Mouse (Mus musculus) MEL (cell line): ENCODE measurements around the gene Mlip. TPM values are rescaled to one million over a fixed set of nuclear protein-coding genes. Genes with fewer than 3 reads are reported as not detected.
A peak's percentile ranks its signal among the peaks of the same experiment; 100 is the strongest.

Experiments used
- DNase-seq: peaks from one replicate; pipeline ENCODE4 v3.0.0; 2011; ENCODE audit warnings: low read depth, low spot score
- H3K27ac ChIP-seq: 2 replicates; pipeline ENCODE4 v1.5.1; 2012; ENCODE audit warnings: low read depth, mild to moderate bottlenecking, control low read depth, low read length, moderate library complexity; ENCODE audit not compliant: control insufficient read depth
- H3K27me3 ChIP-seq, 2 experiments: fragments of 150-350 bp in 1 of 2; sonication (generic) in 1 of 2; 2 replicates each; pipeline ENCODE4 v1.6.1; 2012; ENCODE audit warnings: low read length in 2 of 2, mild to moderate bottlenecking in 2 of 2, improper control_type of control experiment in 1 of 2, moderate library complexity in 1 of 2; ENCODE audit not compliant: insufficient read depth in 2 of 2, control insufficient read depth in 1 of 2
- H3K36me3 ChIP-seq, 2 experiments: 2 replicates each; pipeline ENCODE4 v1.6.1; 2012 to 2014; ENCODE audit warnings: low read length in 2 of 2, improper control_type of control experiment in 1 of 2, inconsistent platforms in 1 of 2, mild to moderate bottlenecking in 1 of 2; ENCODE audit not compliant: insufficient read depth in 2 of 2, control insufficient read depth in 1 of 2
- H3K4me1 ChIP-seq, 2 experiments: fragments of 150-350 bp in 1 of 2; sonication (generic) in 1 of 2; 2 replicates each; pipeline ENCODE4 v1.6.1; 2012; ENCODE audit warnings: low read length in 2 of 2, improper control_type of control experiment in 1 of 2, mild to moderate bottlenecking in 1 of 2; ENCODE audit not compliant: insufficient read depth in 2 of 2, control insufficient read depth in 1 of 2
- H3K4me3 ChIP-seq, 2 experiments: fragments of 150-350 bp in 1 of 2; sonication (generic) in 1 of 2; 2 replicates each; pipeline ENCODE4 v1.5.1; 2012; ENCODE audit warnings: low read depth in 2 of 2, low read length in 2 of 2, mild to moderate bottlenecking in 2 of 2, moderate library complexity in 2 of 2, control low read depth in 1 of 2, improper control_type of control experiment in 1 of 2; ENCODE audit not compliant: control insufficient read depth in 1 of 2, insufficient read depth in 1 of 2
- H3K79me2 ChIP-seq: 2 replicates; pipeline ENCODE4 v1.6.1; 2012; ENCODE audit warnings: mild to moderate bottlenecking, low read length, moderate library complexity; ENCODE audit not compliant: control insufficient read depth, poor library complexity, insufficient read depth
- H3K9ac ChIP-seq: 2 replicates; pipeline ENCODE4 v1.6.1; 2012; ENCODE audit warnings: low read depth, mild to moderate bottlenecking, control low read depth, low read length, moderate library complexity; ENCODE audit not compliant: control insufficient read depth, poor library complexity, severe bottlenecking
- H3K9me3 ChIP-seq: fragments of 150-350 bp; sonication (generic); replicated peaks from 2 replicates; pipeline ENCODE4 v1.6.1; 2012; ENCODE audit warnings: mild to moderate bottlenecking, low read length, improper control_type of control experiment, moderate library complexity; ENCODE audit not compliant: insufficient read depth
- CHD1 ChIP-seq: IDR thresholded peaks from 2 replicates; pipeline ENCODE4 v1.6.1; 2012; ENCODE audit warnings: low read depth, mild to moderate bottlenecking, inconsistent platforms, low read length, improper control_type of control experiment
- CHD2 ChIP-seq: IDR thresholded peaks from 2 replicates; pipeline ENCODE4 v1.6.1; 2011; ENCODE audit warnings: low read length, improper control_type of control experiment
- CTCF ChIP-seq, 3 experiments: IDR thresholded peaks in 2 of 3; conservative IDR thresholded peaks in 1 of 3; 2 replicates each; pipeline ENCODE4 v1.5.1; 2011 to 2012; ENCODE audit warnings: low read length in 3 of 3, low read depth in 2 of 3, mild to moderate bottlenecking in 2 of 3, improper control_type of control experiment in 1 of 3, inconsistent platforms in 1 of 3, mixed read lengths in 1 of 3, moderate library complexity in 1 of 3; ENCODE audit not compliant: control insufficient read depth in 1 of 3, insufficient read depth in 1 of 3, poor library complexity in 1 of 3, severe bottlenecking in 1 of 3
- EP300 ChIP-seq, 2 experiments: IDR thresholded peaks; 2 replicates each; pipeline ENCODE4 v1.6.1; 2011; ENCODE audit warnings: improper control_type of control experiment in 2 of 2, low read length in 2 of 2, low read depth in 1 of 2, mild to moderate bottlenecking in 1 of 2
- GABPA ChIP-seq: IDR thresholded peaks from 2 replicates; pipeline ENCODE4 v1.6.1; 2012; ENCODE audit warnings: low read depth, mild to moderate bottlenecking, inconsistent platforms, low read length, improper control_type of control experiment, moderate library complexity
- GATA1 ChIP-seq: IDR thresholded peaks from 2 replicates; pipeline ENCODE4 v1.6.1; 2011; ENCODE audit warnings: low read depth, low read length, improper control_type of control experiment
- HCFC1 ChIP-seq: IDR thresholded peaks from 2 replicates; pipeline ENCODE4 v1.6.1; 2012; ENCODE audit warnings: low read depth, mild to moderate bottlenecking, inconsistent platforms, low read length, improper control_type of control experiment, moderate library complexity
- JUND ChIP-seq: IDR thresholded peaks from 2 replicates; pipeline ENCODE4 v1.6.1; 2011; ENCODE audit warnings: low read depth, mild to moderate bottlenecking, improper control_type of control experiment, low read length
- KAT2A ChIP-seq: conservative IDR thresholded peaks from 2 replicates; pipeline ENCODE4 v1.6.1; 2012; ENCODE audit warnings: low read depth, low read length, improper control_type of control experiment, inconsistent platforms
- MAFK ChIP-seq: IDR thresholded peaks from 2 replicates; pipeline ENCODE4 v1.6.1; 2011; ENCODE audit warnings: low read depth, mild to moderate bottlenecking, low read length, improper control_type of control experiment, borderline replicate concordance
- MEF2A ChIP-seq: IDR thresholded peaks from 2 replicates; pipeline ENCODE4 v1.6.1; 2014; ENCODE audit warnings: low read depth, mild to moderate bottlenecking, inconsistent platforms, low read length, improper control_type of control experiment; ENCODE audit not compliant: poor library complexity, insufficient replicate concordance, severe bottlenecking; ENCODE audit errors: extremely low read depth
- MYB ChIP-seq: IDR thresholded peaks from 2 replicates; pipeline ENCODE4 v1.6.1; 2011; ENCODE audit warnings: mild to moderate bottlenecking, low read depth, low read length, improper control_type of control experiment
- MYC ChIP-seq: IDR thresholded peaks from 2 replicates; pipeline ENCODE4 v1.6.1; 2011; ENCODE audit warnings: low read depth, mild to moderate bottlenecking, low read length, improper control_type of control experiment, moderate library complexity
- NELFE ChIP-seq: IDR thresholded peaks from 2 replicates; pipeline ENCODE4 v1.6.1; 2011; ENCODE audit warnings: low read depth, low read length, improper control_type of control experiment
- POLR2A ChIP-seq, 2 experiments: IDR thresholded peaks; 2 replicates each; pipeline ENCODE4 v1.6.1; 2011 to 2012; ENCODE audit warnings: low read length in 2 of 2, mild to moderate bottlenecking in 2 of 2, control low read depth in 1 of 2, improper control_type of control experiment in 1 of 2, low read depth in 1 of 2, moderate library complexity in 1 of 2; ENCODE audit not compliant: control insufficient read depth in 1 of 2, insufficient read depth in 1 of 2, poor library complexity in 1 of 2
- POLR2AphosphoS2 ChIP-seq: IDR thresholded peaks from 2 replicates; pipeline ENCODE4 v1.6.1; 2011; ENCODE audit warnings: low read length, improper control_type of control experiment
- POLR2AphosphoS5 ChIP-seq: IDR thresholded peaks from 2 replicates; pipeline ENCODE4 v1.6.1; 2012; ENCODE audit warnings: low read depth, borderline replicate concordance, mild to moderate bottlenecking, inconsistent platforms, low read length, moderate library complexity, mixed read lengths
- RCOR1 ChIP-seq: IDR thresholded peaks from 2 replicates; pipeline ENCODE4 v1.6.1; 2012; ENCODE audit warnings: low read depth, mild to moderate bottlenecking, inconsistent platforms, low read length, improper control_type of control experiment
- SIN3A ChIP-seq: IDR thresholded peaks from 2 replicates; pipeline ENCODE4 v1.6.1; 2012; ENCODE audit warnings: low read length, improper control_type of control experiment, inconsistent platforms
- TAL1 ChIP-seq: IDR thresholded peaks from 2 replicates; pipeline ENCODE4 v1.6.1; 2012; ENCODE audit warnings: mild to moderate bottlenecking, inconsistent platforms, low read length, moderate library complexity, mixed read lengths
- TBP ChIP-seq: IDR thresholded peaks from 2 replicates; pipeline ENCODE4 v1.8.0; 2011; ENCODE audit warnings: low read depth, low read length, improper control_type of control experiment
- TCF12 ChIP-seq: IDR thresholded peaks from 2 replicates; pipeline ENCODE4 v1.6.1; 2014; ENCODE audit warnings: low read depth, mild to moderate bottlenecking, inconsistent platforms, low read length, improper control_type of control experiment, moderate library complexity
- UBTF ChIP-seq: IDR thresholded peaks from 2 replicates; pipeline ENCODE4 v1.6.1; 2012; ENCODE audit warnings: low read depth, mild to moderate bottlenecking, inconsistent platforms, low read length, improper control_type of control experiment, moderate library complexity, borderline replicate concordance; ENCODE audit not compliant: insufficient read depth
- USF1 ChIP-seq: IDR thresholded peaks from 2 replicates; pipeline ENCODE4 v1.6.1; 2014; ENCODE audit warnings: low read depth, mild to moderate bottlenecking, inconsistent platforms, low read length, improper control_type of control experiment, moderate library complexity
- USF2 ChIP-seq, 2 experiments: IDR thresholded peaks; 2 replicates each; pipeline ENCODE4 v1.6.1; 2011 to 2012; ENCODE audit warnings: improper control_type of control experiment in 2 of 2, low read length in 2 of 2, borderline replicate concordance in 1 of 2, inconsistent platforms in 1 of 2, low read depth in 1 of 2, mild to moderate bottlenecking in 1 of 2; ENCODE audit not compliant: insufficient read depth in 1 of 2
- ZC3H11A ChIP-seq: IDR thresholded peaks from 2 replicates; pipeline ENCODE4 v1.6.1; 2012; ENCODE audit warnings: low read depth, mild to moderate bottlenecking, inconsistent platforms, low read length, improper control_type of control experiment
- ZMIZ1 ChIP-seq: IDR thresholded peaks from 2 replicates; pipeline ENCODE4 v1.6.1; 2012; ENCODE audit warnings: low read depth, mild to moderate bottlenecking, inconsistent platforms, low read length, improper control_type of control experiment, moderate library complexity
- polyA plus RNA-seq, 2 experiments: library from polyadenylated mRNA; stranded (reverse) in 1 of 2; unstranded in 1 of 2; fragments of >175 nt in 1 of 2; fragments of >200 nt in 1 of 2; gene quantifications; 2 replicates each; pipeline versions ENCODE4 v1.2.1 to v1.2.4; 2012; ENCODE audit warnings: low replicate concordance in 2 of 2, low read depth in 1 of 2; ENCODE audit not compliant: insufficient read length in 2 of 2, insufficient read depth in 1 of 2, missing spikeins in 1 of 2
- total RNA-seq: library from RNA; depleted of rRNA; stranded (reverse); fragments of 300-350 nt; gene quantifications from 2 replicates; pipeline ENCODE4 v1.2.3, GENCODE M21; 2012; rRNA removed

Mlip gene
- total RNA-seq, result 0.04 TPM in 1 of 2 replicates, not detected in the other
- not detected for polyA plus RNA-seq

DNA sequence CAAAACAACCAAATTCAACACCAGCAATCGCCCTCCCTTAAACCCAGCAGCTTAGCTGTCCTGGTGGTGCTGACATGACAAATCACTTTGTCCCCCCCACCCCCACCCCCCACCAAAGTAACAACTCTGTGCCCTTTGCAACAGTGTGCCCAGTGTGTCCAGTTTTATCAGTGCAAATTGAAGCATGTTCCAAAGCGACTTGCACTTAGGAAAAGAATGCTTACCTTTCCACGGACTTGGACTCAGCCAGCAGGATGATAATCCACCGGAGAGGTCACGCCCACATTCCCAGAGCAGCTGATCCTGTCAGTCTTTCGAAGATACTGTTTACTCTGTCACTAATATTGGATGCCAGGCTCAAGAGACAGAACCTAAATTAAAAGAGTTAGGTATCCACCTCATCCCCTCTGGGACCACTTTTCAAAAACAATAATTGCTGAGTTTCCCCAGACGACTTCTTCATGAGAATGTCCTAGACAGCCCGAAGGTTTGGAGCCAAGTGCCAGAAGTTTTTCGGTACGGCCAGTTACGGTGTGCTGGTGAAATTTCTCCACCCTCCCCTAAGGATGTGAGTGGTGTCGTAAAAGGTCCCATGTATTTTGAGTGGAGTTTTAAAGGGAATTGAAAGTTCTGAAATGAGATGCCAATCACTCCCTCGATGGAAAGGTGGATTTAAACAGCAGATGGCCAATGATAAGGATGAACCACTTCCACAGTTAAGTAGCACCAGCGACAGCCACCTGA is at the start of gene Mlip:
Mlip (minus strand) TSS at position 538 of the 744 bp plus-strand sequence.
- Histone ChIP-seq H3K9ac (no peak within 1 kb of the TSS), H3K9me3 (no peaks in the 10 kb centered on the region), H3K4me3 (no peak within 1 kb of the TSS), H3K4me1 (no peaks in the 10 kb centered on the region), H3K36me3 (no peaks in the 10 kb centered on the region), H3K27ac (no peak within 1 kb of the TSS), H3K27me3 (no peaks in the 10 kb centered on the region; a peak in 1 of 4 replicates), H3K79me2 (no peaks in the 10 kb centered on the region)
- TF ChIP-seq HCFC1, result no peak
- no peak for TF ChIP-seq NELFE
- no peak for TF ChIP-seq TCF12
- no peak for TF ChIP-seq MYC
- no peak for TF ChIP-seq USF1
- TF ChIP-seq CHD2, result no peak
- TF ChIP-seq MAFK, result no peak
- no peak for TF ChIP-seq TBP
- no peak for TF ChIP-seq USF2 (IDR thresholded peaks at IDR 0.05; ENCODE audit: borderline replicate concordance in 1 of 2, insufficient read depth in 1 of 2, low read depth in 1 of 2, low read length in 2 of 2)
- no peak for TF ChIP-seq ZC3H11A
- no peak for TF ChIP-seq GATA1
- TF ChIP-seq GABPA, result no peak
- no peak for TF ChIP-seq POLR2A (IDR thresholded peaks at IDR 0.05; ENCODE audit: control insufficient read depth in 1 of 2, insufficient read depth in 1 of 2, low read depth in 1 of 2, low read length in 2 of 2, poor library complexity in 1 of 2)
- no peak for TF ChIP-seq CHD1
- no peak for TF ChIP-seq ZMIZ1
- TF ChIP-seq KAT2A, result no peak
- no peak for TF ChIP-seq JUND
- TF ChIP-seq CTCF (IDR thresholded peaks at IDR 0.05 in 2 of 3, conservative IDR thresholded peaks at IDR 0.05 in 1 of 3; ENCODE audit: control insufficient read depth in 1 of 3, insufficient read depth in 1 of 3, low read depth in 2 of 3, low read length in 3 of 3, poor library complexity in 1 of 3, severe bottlenecking in 1 of 3), result no peak
- TF ChIP-seq MYB, result no peak
- no peak for TF ChIP-seq MEF2A
- no peak for DNase-seq

DNA sequence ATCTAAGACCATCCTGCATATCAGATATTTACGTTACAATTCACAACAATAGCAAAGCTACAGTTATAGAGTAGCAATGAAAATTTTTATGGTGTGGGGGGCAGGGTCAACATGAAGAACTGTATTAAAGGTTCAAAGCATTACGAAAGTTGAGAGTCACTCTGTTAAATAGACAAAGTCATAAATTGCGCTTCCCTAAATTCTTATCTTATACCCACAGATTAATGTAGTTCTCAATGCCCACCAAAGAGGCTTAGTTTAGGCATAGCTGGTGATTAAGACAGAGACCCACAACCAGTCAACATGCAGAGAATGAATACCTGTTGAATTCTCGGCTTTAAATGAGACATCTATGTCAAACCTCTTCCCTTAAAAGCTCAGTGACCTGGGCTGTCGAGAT is 47.0 kb upstream of the Mlip start:
- TF ChIP-seq UBTF, result no peak
- TF ChIP-seq POLR2AphosphoS5, result no peak
- no peak for TF ChIP-seq MYC
- TF ChIP-seq POLR2AphosphoS2, result no peak
- TF ChIP-seq JUND, result no peak
- no peak for TF ChIP-seq ZMIZ1
- peak; percentile 53 to 76 for TF ChIP-seq EP300 (IDR thresholded peaks at IDR 0.05; ENCODE audit: low read depth in 1 of 2, low read length in 2 of 2)
- no peak for TF ChIP-seq ZC3H11A
- peak; percentile 36; the same call in 1 of the 2 replicates for TF ChIP-seq TCF12
- peak; percentile 44 for TF ChIP-seq TAL1
- TF ChIP-seq SIN3A, result no peak
- no peak for TF ChIP-seq USF1
- peak; percentile 76 for TF ChIP-seq GATA1
- peak; percentile 29; the same call in 1 of the 2 replicates for TF ChIP-seq RCOR1
- DNase-seq, result peak; percentile 56

More for the DNA sequence above, 47.0 kb upstream of the Mlip start:
- H3K27ac ChIP-seq, result no peak overlapping the region
- H3K27me3 ChIP-seq, result peaks cover 0 to 1% of the 10 kb centered on the region in 2 experiments; a peak in 1 of 4 replicates
- no peaks in the 10 kb centered on the region for H3K9me3 ChIP-seq
- peaks cover 0 to 2% of the 10 kb centered on the region in 2 experiments; a peak in 1 of 4 replicates for H3K4me1 ChIP-seq
- no peaks in the 10 kb centered on the region for H3K79me2 ChIP-seq
- no peak overlapping the region for H3K9ac ChIP-seq
- H3K36me3 ChIP-seq, result peaks cover 0 to 8% of the 10 kb centered on the region in 2 experiments; a peak in 2 of 4 replicates
- no peak overlapping the region for H3K4me3 ChIP-seq
